ENCODE assay signal across 25 mouse cellular contexts in the genomic region with DNA sequence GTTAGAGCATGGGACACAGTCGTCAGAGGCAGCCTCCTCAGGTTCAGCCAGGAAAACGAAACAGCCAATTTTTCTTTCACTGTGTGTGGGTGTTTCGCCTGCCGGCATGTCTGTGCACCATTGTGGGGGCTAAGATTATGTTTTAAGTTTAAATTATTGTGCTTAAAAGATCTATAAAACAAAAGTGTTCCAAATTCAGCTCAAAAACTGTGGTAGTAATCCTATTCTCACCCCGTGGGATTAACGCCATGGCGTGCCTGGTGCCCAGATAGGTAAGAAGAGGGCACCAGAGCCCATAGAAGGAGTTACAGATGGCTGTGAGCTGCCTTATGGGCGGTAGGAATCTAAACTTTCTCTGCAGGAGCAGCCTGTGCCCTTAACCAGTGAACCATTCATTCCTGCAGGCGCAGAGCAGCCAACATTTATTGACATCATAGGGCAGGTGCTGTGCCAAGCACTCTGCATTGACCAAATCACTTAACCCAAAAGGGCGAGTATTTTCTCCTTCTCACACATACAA. TPM values are rescaled to one million over a fixed set of nuclear protein-coding genes. Genes with fewer than 3 reads are reported as not detected.
DNase-seq lines count a peak whose midpoint lies in the region; ATAC-seq lines count a peak whose summit lies in the region.
"Had no signal": no experiment of that assay in that cellular context is flagged by ENCODE, and none has a peak within 500 bp of the region (broad histone marks: within the 10 kb centered on the region; RNA-seq: fewer than 3 reads in every experiment).

No protein-coding gene starts in this region.

- H3K4me1 ChIP-seq in liver, embryonic 11.5 days (replicated peaks; ENCODE audit: control insufficient read depth, insufficient read depth, low read length): no peaks in the 10 kb centered on the region

- no peaks in the 10 kb centered on the region for H3K27me3 ChIP-seq in liver, embryonic 11.5 days (replicated peaks; ENCODE audit: control insufficient read depth, insufficient read depth, low read length)
- H3K27me3 ChIP-seq: forebrain, embryonic 12.5 days had no signal

- no peak overlapping the region for H3K4me2 ChIP-seq in liver, embryonic 11.5 days
- H3K4me2 ChIP-seq: forebrain, embryonic 12.5 days; liver, embryonic 12.5 days had no signal

- H3K4me3 ChIP-seq in liver, embryonic 11.5 days (ENCODE audit: low read depth, low read length): no peak overlapping the region
- H3K4me3 ChIP-seq: forebrain, embryonic 12.5 days; hindbrain, embryonic 10.5 days; liver, embryonic 12.5 days; midbrain, embryonic 10.5 days had no signal

- no peaks in the 10 kb centered on the region; the same call in 1 of the 2 replicates for H3K36me3 ChIP-seq in liver, embryonic 11.5 days (ENCODE audit: control insufficient read depth, insufficient read depth, low read length)
- H3K36me3 ChIP-seq: forebrain, embryonic 12.5 days; liver, embryonic 12.5 days; midbrain, embryonic 10.5 days had no signal

- DNase-seq in layer of hippocampus, postnatal 14 days (ENCODE audit: low spot score in 2 of 2): peak; percentile 40 to 60
- no peak for DNase-seq in layer of hippocampus, adult 11-12 months (ENCODE audit: low spot score)
- peak; percentile 65 for DNase-seq in brain, adult 2 months (ENCODE audit: low read depth, low spot score)
- DNase-seq in kidney, adult 8-10 months: peak; percentile 64 to 72
- DNase-seq in kidney, postnatal 25 days: peak; percentile 59 to 81
- DNase-seq in urinary bladder, adult 2 months (ENCODE audit: low spot score): no peak
- no peak for DNase-seq in liver, embryonic 11.5 days (ENCODE audit: low spot score)
- DNase-seq: B cell, adult 2 months; cerebellum, adult 2 months; gastrocnemius, postnatal 36 days; lung, adult 2 months had no signal

- ATAC-seq in liver, embryonic 11.5 days (replicated peaks; ENCODE audit: low FRiP score): no peak
- ATAC-seq: hindbrain, postnatal 0 days; intestine, postnatal 0 days; liver, embryonic 12.5 days had no signal

- no peak overlapping the region for H3K27ac ChIP-seq in liver, embryonic 11.5 days (ENCODE audit: low read depth, low read length)
- H3K27ac ChIP-seq: forebrain, embryonic 12.5 days; hindbrain, embryonic 10.5 days; hindbrain, postnatal 0 days; liver, embryonic 12.5 days; macrophage; midbrain, embryonic 10.5 days had no signal

- no peak overlapping the region for H3K9ac ChIP-seq in liver, embryonic 11.5 days (ENCODE audit: low read depth, low read length)
- H3K9ac ChIP-seq: forebrain, embryonic 12.5 days; liver, embryonic 12.5 days had no signal

- no peaks in the 10 kb centered on the region for H3K9me3 ChIP-seq in liver, embryonic 11.5 days (ENCODE audit: control insufficient read depth, low read length)
- H3K9me3 ChIP-seq: forebrain, embryonic 12.5 days; hindbrain, embryonic 10.5 days; liver, embryonic 12.5 days; midbrain, embryonic 10.5 days had no signal

- 84% methylated on average over 10 of the region's 10 CpGs for WGBS in liver, embryonic 11.5 days

RNA-seq across cellular contexts. Expression of a gene that starts 18.3 kb away (rescaled TPM):
- total RNA-seq in layer of hippocampus, postnatal 14 days (2021): 10 to 100 TPM; 14.8 to 15.5 TPM
- 33.6 and 39.8 TPM in 2 replicates for polyA plus RNA-seq in urinary bladder, adult 2 months (2012; rRNA removed)
- 2.3 and 3.9 TPM in 2 replicates for polyA plus RNA-seq in liver, embryonic 11.5 days (2014; fragmentation: Nextera tagmentation; extraction: Ambion mirVana)

RNA-seq across cellular contexts. Expression of a gene that starts 19.8 kb away (rescaled TPM):
- under 1 TPM; 0.50 to 0.69 TPM for total RNA-seq in layer of hippocampus, postnatal 14 days (2021)
- 0.59 and 1.1 TPM in 2 replicates for polyA plus RNA-seq in urinary bladder, adult 2 months (2012; rRNA removed)
- 0.12 and 0.30 TPM in 2 replicates for polyA plus RNA-seq in liver, embryonic 11.5 days (2014; fragmentation: Nextera tagmentation; extraction: Ambion mirVana)
- polyA plus RNA-seq: macrophage had no signal

RNA-seq across cellular contexts. Expression of a gene that starts 37.9 kb away (rescaled TPM):
- not detected for total RNA-seq in layer of hippocampus, postnatal 14 days (2021)
- not detected in 2 replicates for polyA plus RNA-seq in urinary bladder, adult 2 months (2012; rRNA removed)
- polyA plus RNA-seq in liver, embryonic 11.5 days (2014; fragmentation: Nextera tagmentation; extraction: Ambion mirVana): not detected in 2 replicates
- total RNA-seq: adrenal gland, postnatal 4 days; common myeloid progenitor, adult 5-6 weeks; gastrocnemius, postnatal 36 days; heart, adult 8-10 months; hindbrain, postnatal 0 days; layer of hippocampus, postnatal 25 days had no signal
- polyA plus RNA-seq: cerebellum, adult 2 months; embryonic facial prominence, embryonic 11.5 days; forebrain, embryonic 12.5 days; heart, postnatal 0 days; hindbrain, embryonic 10.5 days; hindbrain, postnatal 0 days; intestine, postnatal 0 days; limb, embryonic 11.5 days; liver, embryonic 12.5 days; lung, adult 2 months; macrophage; midbrain, embryonic 10.5 days had no signal

RNA-seq across cellular contexts. Expression of a gene that starts 51.6 kb away (rescaled TPM):
- 100 to 1,000 TPM; 133 TPM for total RNA-seq in layer of hippocampus, postnatal 14 days (2021)
- polyA plus RNA-seq in urinary bladder, adult 2 months (2012; rRNA removed): 1.4 and 1.9 TPM in 2 replicates
- polyA plus RNA-seq in liver, embryonic 11.5 days (2014; fragmentation: Nextera tagmentation; extraction: Ambion mirVana): 2.0 and 2.1 TPM in 2 replicates
- total RNA-seq: common myeloid progenitor, adult 5-6 weeks had no signal
- polyA plus RNA-seq: macrophage had no signal

RNA-seq across cellular contexts. Expression of a gene that starts 55.1 kb away (rescaled TPM):
- total RNA-seq in layer of hippocampus, postnatal 14 days (2021): 100 to 1,000 TPM; 148 to 157 TPM
- polyA plus RNA-seq in urinary bladder, adult 2 months (2012; rRNA removed): 19.2 and 21.0 TPM in 2 replicates
- 0.35 TPM in 1 of 2 replicates, not detected in the other for polyA plus RNA-seq in liver, embryonic 11.5 days (2014; fragmentation: Nextera tagmentation; extraction: Ambion mirVana)
- total RNA-seq: gastrocnemius, postnatal 36 days had no signal
- polyA plus RNA-seq: macrophage had no signal

Comparison
In these comparisons a context has a peak if more than half of its experiments do, and no peak if none do; other contexts are left out.
1. DNase-seq: peak in layer of hippocampus, postnatal 14 days (2 of 2), brain, adult 2 months (single experiment), kidney, adult 8-10 months (2 of 2) and kidney, postnatal 25 days (2 of 2); none in layer of hippocampus, adult 11-12 months (single experiment), urinary bladder, adult 2 months (single experiment) and liver, embryonic 11.5 days (single experiment).